Mouse (Mus musculus) kidney, adult 9 months (tissue): ENCODE measurements at regions not wholly inside any gene's neighbourhood (a gene's known extent, or its start where the extent isn't known, plus 50 kb on each side); places are given as distances from the start of the nearest gene placed in this dataset.

Source experiments
- DNase-seq: peaks from one replicate; pipeline ENCODE4 v3.0.0; 2022

GRCm38 (mm10) chr5:95864252-95864651, 88.5 kb downstream of the E330014E10Rik start:
- no peak for DNase-seq

- no peak for DNase-seq
Observed at GRCm38 (mm10) chr5:95864725-95865492, 89.1 kb downstream of the E330014E10Rik start.

GRCm38 (mm10) chr5:95865516-95865915, 89.7 kb downstream of the E330014E10Rik start:
- DNase-seq = no peak

GRCm38 (mm10) chr5:95866848-95867495, 89.8 kb upstream of the Cxcl13 start:
- DNase-seq = peak; percentile 13

- no peak for DNase-seq
Observed at GRCm38 (mm10) chr5:95870336-95870845, 86.4 kb upstream of the Cxcl13 start.

- no peak for DNase-seq
Observed at GRCm38 (mm10) chr5:95874969-95875368, 81.8 kb upstream of the Cxcl13 start.

- peak; percentile 14 for DNase-seq
Observed at GRCm38 (mm10) chr5:95880914-95881313, 75.8 kb upstream of the Cxcl13 start.
